Mouse (Mus musculus): ENCODE measurements around the gene Adipor1.

DNA sequence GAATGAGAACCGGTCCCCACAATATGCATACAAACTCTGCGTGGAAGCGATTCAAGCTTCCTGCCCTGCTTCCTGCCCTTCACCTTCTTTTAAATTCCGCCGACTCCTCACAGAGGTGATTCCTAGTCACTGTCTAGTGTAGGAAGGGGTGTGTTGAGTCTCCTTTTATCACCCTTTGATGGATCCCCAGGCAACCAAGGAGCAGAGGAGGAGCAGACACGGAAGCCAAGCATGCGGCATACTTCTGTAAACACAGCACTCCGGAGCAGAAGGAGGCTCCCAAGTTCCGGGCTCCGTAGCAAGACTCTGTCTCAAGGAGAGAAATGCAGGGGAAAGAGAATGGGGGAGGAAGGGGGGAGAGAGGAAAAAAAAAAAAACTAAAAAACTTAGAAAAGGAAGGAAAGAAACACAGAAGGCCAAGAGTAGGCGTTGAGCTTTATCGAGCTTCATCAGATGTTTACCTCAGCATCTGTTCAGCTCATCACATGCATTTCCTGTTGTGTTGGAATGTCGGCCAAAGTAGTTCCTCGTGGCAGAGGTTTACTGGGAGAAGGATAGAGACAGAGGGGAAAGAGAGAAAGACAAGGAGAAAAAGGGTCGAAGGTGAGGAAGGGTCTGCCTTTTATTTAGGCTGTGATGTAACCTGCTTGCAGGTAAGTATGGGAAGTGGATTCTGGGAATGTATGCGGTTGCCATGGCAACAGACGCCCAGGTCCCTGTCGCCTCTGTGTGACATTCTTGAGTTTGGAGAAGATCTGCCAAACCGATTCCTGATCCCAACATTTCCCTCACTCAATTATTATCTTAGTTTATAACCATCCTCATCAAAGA lies 33.2 kb upstream of the Adipor1 start:
- TF ChIP-seq CTCF (IDR thresholded peaks at IDR 0.05; ENCODE audit: insufficient read depth, low read length), result no peak
- no peak for TF ChIP-seq POLR2A (IDR thresholded peaks at IDR 0.05; ENCODE audit: borderline replicate concordance, extremely low read depth, low read depth, low read length)
